Mouse (Mus musculus): Measurements from ENCODE around the gene Fam71b.

DNA sequence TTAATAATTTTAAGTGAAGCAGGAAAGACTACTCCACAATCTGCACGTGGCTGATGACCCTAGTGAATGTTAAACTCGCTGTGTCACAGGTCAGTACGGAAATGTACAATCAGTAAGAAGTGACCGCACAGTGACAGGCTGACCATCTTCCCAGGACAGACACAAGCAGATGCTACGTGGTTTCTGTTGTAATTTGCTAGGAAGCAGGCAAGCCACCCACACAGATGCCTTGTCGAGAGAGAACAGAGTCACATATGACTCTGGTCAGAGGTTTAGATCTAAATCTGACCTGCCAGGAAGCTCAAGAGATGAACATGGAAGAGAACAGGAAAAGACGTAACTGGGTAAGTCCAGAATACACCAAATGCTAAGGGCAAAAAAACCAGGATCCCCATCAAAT, 3.5 kb upstream of the Fam71b start:
- TF ChIP-seq CTCF (IDR thresholded peaks at IDR 0.05; ENCODE audit: control insufficient read depth, insufficient read depth, insufficient replicate concordance, low read depth, low read length): no peak
- TF ChIP-seq POLR2A (IDR thresholded peaks at IDR 0.05; ENCODE audit: control insufficient read depth, low read depth, low read length): no peak

All from testis, adult 2 months (tissue).